24 mouse cellular contexts compared by ENCODE assay signal in the genomic region with DNA sequence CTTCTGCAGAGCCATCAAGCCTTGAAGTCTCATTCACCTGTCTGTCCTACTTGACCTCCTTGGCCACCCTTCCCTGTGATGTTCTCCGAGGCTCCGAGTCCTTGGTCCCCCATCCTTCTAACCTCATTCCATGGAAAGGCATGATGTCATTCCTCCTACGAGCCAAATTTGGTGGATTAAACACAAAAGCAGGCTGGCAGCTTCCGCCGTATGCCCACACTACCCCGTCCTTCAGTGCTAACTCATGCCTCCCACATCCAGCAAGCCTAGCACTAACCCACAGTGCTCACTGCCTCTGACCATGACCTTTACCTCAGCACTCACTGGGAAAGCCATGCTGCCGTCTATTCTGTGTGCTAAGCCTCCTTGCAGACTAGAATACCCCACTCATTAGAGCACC. TPM values are rescaled to one million over a fixed set of nuclear protein-coding genes. Genes with fewer than 3 reads are reported as not detected.
DNase-seq lines count a peak whose midpoint lies in the region; ATAC-seq and TF ChIP-seq lines count a peak whose summit lies in the region.
"Had no signal": no experiment of that assay in that cellular context is flagged by ENCODE, and none has a peak within 500 bp of the region (broad histone marks: within the 10 kb centered on the region; RNA-seq: fewer than 3 reads in every experiment).

No protein-coding gene starts in this region.

- H3K9ac ChIP-seq in forebrain, embryonic 14.5 days (ENCODE audit: low read length) = no peak overlapping the region
- H3K9ac ChIP-seq in forebrain, embryonic 12.5 days = no peak overlapping the region
- H3K9ac ChIP-seq: forebrain, postnatal 0 days; hindbrain, embryonic 13.5 days; neural tube, embryonic 13.5 days had no signal

- H3K27ac ChIP-seq in forebrain, embryonic 14.5 days (ENCODE audit: low read depth, low read length) = no peak overlapping the region
- H3K27ac ChIP-seq in forebrain, embryonic 12.5 days = no peak overlapping the region
- no peak overlapping the region for H3K27ac ChIP-seq in midbrain, embryonic 10.5 days (replicated peaks)
- H3K27ac ChIP-seq: hindbrain, embryonic 13.5 days; neural tube, embryonic 13.5 days had no signal

- TF ChIP-seq POLR2A in brain, embryonic 14.5 days (IDR thresholded peaks at IDR 0.05; ENCODE audit: borderline replicate concordance, extremely low read depth, insufficient read depth, insufficient read length, poor library complexity, severe bottlenecking) = no peak

- H3K4me3 ChIP-seq in forebrain, embryonic 14.5 days (ENCODE audit: low read depth, low read length) = no peak overlapping the region
- no peak overlapping the region for H3K4me3 ChIP-seq in forebrain, embryonic 12.5 days (replicated peaks)
- no peak overlapping the region for H3K4me3 ChIP-seq in midbrain, embryonic 10.5 days
- H3K4me3 ChIP-seq: hindbrain, embryonic 13.5 days; myocyte; neural tube, embryonic 13.5 days had no signal

- ATAC-seq in forebrain, embryonic 14.5 days = no peak
- ATAC-seq in forebrain, embryonic 12.5 days (ENCODE audit: low FRiP score) = no peak
- ATAC-seq: activated CD4-positive, CD25-positive, alpha-beta regulatory T cell, adult 4 months; forebrain, postnatal 0 days; inflammation-experienced regulatory T-cells, adult 6 months; midbrain, embryonic 16.5 days had no signal

- H3K4me2 ChIP-seq in forebrain, embryonic 14.5 days (ENCODE audit: low read length) = no peak overlapping the region
- no peak overlapping the region for H3K4me2 ChIP-seq in forebrain, embryonic 12.5 days
- H3K4me2 ChIP-seq: hindbrain, embryonic 13.5 days; neural tube, embryonic 13.5 days had no signal

- peaks cover 37% of the 10 kb centered on the region for H3K4me1 ChIP-seq in forebrain, embryonic 14.5 days (ENCODE audit: control insufficient read depth, insufficient read depth, low read length)
- peaks cover 47% of the 10 kb centered on the region for H3K4me1 ChIP-seq in forebrain, embryonic 12.5 days
- H3K4me1 ChIP-seq in midbrain, embryonic 10.5 days = peaks cover 26% of the 10 kb centered on the region

- no peaks in the 10 kb centered on the region for H3K36me3 ChIP-seq in forebrain, embryonic 14.5 days (ENCODE audit: control insufficient read depth, insufficient read depth, low read length)
- 0 out of 2 replicates have a peak, but pooled peaks cover 3% of the 10 kb centered on the region for H3K36me3 ChIP-seq in forebrain, embryonic 12.5 days (replicated peaks)
- H3K36me3 ChIP-seq in midbrain, embryonic 10.5 days = no peaks in the 10 kb centered on the region
- H3K36me3 ChIP-seq: hindbrain, embryonic 13.5 days; neural tube, embryonic 13.5 days had no signal

- no peaks in the 10 kb centered on the region for H3K27me3 ChIP-seq in forebrain, embryonic 14.5 days (replicated peaks; ENCODE audit: control insufficient read depth, insufficient read depth, low read length)
- H3K27me3 ChIP-seq in forebrain, embryonic 12.5 days = no peaks in the 10 kb centered on the region
- H3K27me3 ChIP-seq in midbrain, embryonic 10.5 days (ENCODE audit: low read depth, poor library complexity, severe bottlenecking) = no peaks in the 10 kb centered on the region
- H3K27me3 ChIP-seq: hindbrain, embryonic 13.5 days; neural tube, embryonic 13.5 days had no signal

- WGBS in forebrain, embryonic 14.5 days = 42% methylated on average over 7 of the region's 7 CpGs
- WGBS in forebrain, embryonic 12.5 days = 84% methylated on average over 7 of the region's 7 CpGs
- 84% methylated on average over 7 of the region's 7 CpGs for WGBS in midbrain, embryonic 10.5 days

- no peak for TF ChIP-seq CTCF in brain, embryonic 14.5 days (IDR thresholded peaks at IDR 0.05; ENCODE audit: borderline replicate concordance, extremely low read depth, insufficient read depth, insufficient read length)

- DNase-seq in adrenal gland, adult (ENCODE audit: inconsistent age in 2 of 2, low spot score in 1 of 2) = peak; percentile 60 to 81
- no peak for DNase-seq in adrenal gland, postnatal 25 days
- peak; percentile 51 for DNase-seq in forebrain, embryonic 14.5 days (ENCODE audit: low spot score)
- DNase-seq in right cerebral cortex, adult 18-20 months = peak; percentile 71
- DNase-seq in right cerebral cortex, postnatal 14 days = no peak
- peak; percentile 67 for DNase-seq in brain, embryonic 14.5 days (ENCODE audit: low read depth)
- no peak for DNase-seq in midbrain, embryonic 10.5 days (ENCODE audit: low spot score)
- DNase-seq: cerebellum, adult 11 months; embryo, embryonic 11 days; forebrain, postnatal 0 days; gastrocnemius, postnatal 36 days; kidney, adult 18-20 months; lung, postnatal 4 days; right cerebral cortex, postnatal 4 days; thymus, adult 18-20 months; thymus, postnatal 36 days had no signal

- no peaks in the 10 kb centered on the region for H3K9me3 ChIP-seq in forebrain, embryonic 14.5 days (replicated peaks; ENCODE audit: control insufficient read depth, low read length)
- no peaks in the 10 kb centered on the region for H3K9me3 ChIP-seq in forebrain, embryonic 12.5 days
- no peaks in the 10 kb centered on the region for H3K9me3 ChIP-seq in midbrain, embryonic 10.5 days (replicated peaks)
- H3K9me3 ChIP-seq: hindbrain, embryonic 13.5 days; neural tube, embryonic 13.5 days had no signal

RNA-seq across cellular contexts. Expression of gene Ptgfrn, which starts 8.0 kb away (rescaled TPM):
- total RNA-seq in adrenal gland, postnatal 25 days (2021) = 43.5 and 45.2 TPM in 2 replicates
- polyA plus RNA-seq in forebrain, embryonic 14.5 days (2014; fragmentation: Nextera tagmentation; extraction: Ambion mirVana) = 3.4 and 4.5 TPM in 2 replicates
- 3.9 and 4.5 TPM in 2 replicates for polyA plus RNA-seq in forebrain, embryonic 12.5 days (2016; fragmentation: Nextera tagmentation; extraction: Ambion mirVana)
- polyA plus RNA-seq in brain, embryonic 14.5 days (2012; rRNA removed) = 13.6 and 20.8 TPM in 2 replicates
- 1.9 TPM in 2 replicates for polyA plus RNA-seq in midbrain, embryonic 10.5 days (2016; fragmentation: Nextera tagmentation; extraction: Ambion mirVana)
- total RNA-seq: megakaryocyte-erythroid progenitor cell, adult 5-6 weeks had no signal

Comparison
In these comparisons a context has a peak if more than half of its experiments do, and no peak if none do; other contexts are left out.
1. DNase-seq: peak in adrenal gland, adult (2 of 2), forebrain, embryonic 14.5 days (single experiment), right cerebral cortex, adult 18-20 months (single experiment) and brain, embryonic 14.5 days (single experiment); none in adrenal gland, postnatal 25 days (single experiment), right cerebral cortex, postnatal 14 days (single experiment) and midbrain, embryonic 10.5 days (single experiment).